Mouse (Mus musculus) spleen, adult 2 months (tissue): ENCODE data around the gene Tmem29.
"Not testable (repeated sequence)": the region's sequence is repeated elsewhere in the genome, so short reads cannot be mapped to it uniquely, and the experiment has no call there.

Experiments used
- CTCF ChIP-seq: fragments of 200-500 bp; IDR thresholded peaks from 2 replicates; pipeline ENCODE4 v1.5.1; 2011; ENCODE audit warnings: mild to moderate bottlenecking, inconsistent platforms; ENCODE audit not compliant: insufficient read depth, insufficient read length, insufficient replicate concordance; ENCODE audit errors: extremely low read depth
- POLR2A ChIP-seq: fragments of 200-500 bp; IDR thresholded peaks from 2 replicates; pipeline ENCODE4 v1.6.1; 2011; ENCODE audit warnings: low read depth, low read length, inconsistent platforms

GRCm38 (mm10) chrX:150466817-150467216 is 7.9 kb upstream of the Tmem29 start:
- not testable (repeated sequence) for TF ChIP-seq CTCF, POLR2A
